Mouse (Mus musculus) kidney, postnatal 25 days (tissue): Measurements from ENCODE around the gene Bcl2l1.

ENCODE experiments used
- DNase-seq, 2 experiments: peaks; one replicate each; pipeline ENCODE4 v3.0.0; 2021; ENCODE audit warnings: mixed read lengths in 2 of 2

The Bcl2l1 gene

DNA sequence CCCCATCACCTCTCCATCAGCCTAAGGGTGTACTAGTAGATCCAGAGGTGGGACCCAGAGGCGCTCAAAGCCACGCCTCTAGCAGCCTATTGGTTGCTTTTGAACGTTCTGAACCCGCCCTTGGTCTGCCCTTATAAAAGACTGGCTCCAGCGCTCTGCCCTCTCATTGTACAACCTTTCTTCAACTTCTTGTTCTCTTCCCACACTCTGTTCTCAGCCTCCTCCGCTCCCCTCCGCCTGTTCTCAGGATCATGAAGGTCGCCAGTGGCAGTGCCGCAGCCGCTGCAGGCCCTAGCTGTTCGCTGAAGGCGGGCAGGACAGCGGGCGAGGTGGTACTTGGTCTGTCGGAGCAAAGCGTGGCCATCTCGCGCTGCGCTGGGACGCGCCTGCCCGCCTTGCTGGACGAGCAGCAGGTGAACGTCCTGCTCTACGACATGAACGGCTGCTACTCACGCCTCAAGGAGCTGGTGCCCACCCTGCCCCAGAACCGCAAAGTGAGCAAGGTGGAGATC lies 95.4 kb downstream of the Bcl2l1 start, which contains the start of gene Id1:
Id1 (plus strand) TSS at position 162 of the 512 bp plus-strand sequence.
- peak; percentile 92 to 96 for DNase-seq

DNA sequence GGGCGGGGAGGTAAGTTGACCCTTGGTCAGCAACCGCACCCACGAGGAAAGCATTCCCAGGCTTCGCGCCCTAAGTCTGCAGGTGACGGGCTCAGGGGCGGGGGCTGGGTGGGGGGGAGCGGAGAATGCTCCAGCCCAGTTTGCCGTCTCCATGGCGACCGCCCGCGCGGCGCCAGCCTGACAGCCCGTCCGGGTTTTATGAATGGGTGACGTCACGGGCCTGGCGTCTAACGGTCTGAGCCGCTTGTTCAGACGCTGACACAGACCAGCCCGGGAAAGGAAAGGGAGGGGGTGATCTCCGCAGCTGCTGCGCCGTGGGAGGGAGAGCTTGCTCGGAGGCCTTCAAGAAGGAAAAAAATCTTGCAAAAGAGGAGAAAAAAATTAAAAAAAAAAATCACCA lies 96.5 kb downstream of the Bcl2l1 start:
- peak; percentile 98 to 99 for DNase-seq

DNA sequence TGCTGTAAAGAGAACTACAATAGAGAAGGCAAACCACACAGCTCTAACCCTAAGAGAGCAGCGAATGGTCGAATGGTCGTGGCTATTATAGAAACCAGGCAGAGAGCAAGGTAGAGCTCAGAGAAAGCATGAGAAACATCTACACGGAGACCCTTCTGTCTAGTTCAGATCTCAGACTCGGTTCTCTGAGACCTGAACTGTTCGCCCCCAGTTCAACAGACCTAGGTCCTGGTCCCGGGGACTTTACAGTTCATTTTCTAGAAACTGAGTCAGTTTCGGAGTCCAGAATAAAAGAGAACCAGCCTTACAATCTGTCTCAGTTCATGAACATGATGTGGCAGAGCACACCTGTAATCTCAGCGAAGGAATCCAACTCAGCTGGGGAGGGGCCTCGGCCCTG lies 97.0 kb downstream of the Bcl2l1 start:
- no peak for DNase-seq

DNA sequence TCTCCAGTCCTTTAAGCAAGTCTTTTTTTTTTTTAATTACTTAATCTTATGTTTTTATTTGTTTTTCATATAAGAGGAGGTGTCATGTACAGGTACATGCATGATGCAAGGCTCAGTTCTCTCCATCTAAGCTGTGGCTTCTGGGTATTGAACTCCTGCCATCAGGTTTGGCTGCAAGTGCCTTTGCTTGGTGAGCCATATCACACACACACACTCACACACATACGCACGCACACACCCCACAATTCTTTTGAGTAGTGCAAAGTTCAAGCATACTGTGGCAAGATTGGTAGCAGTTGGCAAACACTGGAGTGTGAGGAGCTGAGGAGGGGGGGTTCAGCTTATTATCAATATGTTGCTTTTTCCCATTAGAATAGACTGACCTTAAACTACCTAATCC lies 98.3 kb downstream of the Bcl2l1 start:
- DNase-seq: peak in 1 of 2 experiments; percentile 50
